Mouse (Mus musculus) liver, embryonic 14.5 days (tissue): ENCODE measurements around the gene Olfr195.

ENCODE experiments used
- CTCF ChIP-seq: IDR thresholded peaks from 2 replicates; pipeline ENCODE4 v1.5.1; 2016; ENCODE audit warnings: antibody characterized with exemption, low read depth, control low read depth
- EP300 ChIP-seq: IDR thresholded peaks from 2 replicates; pipeline ENCODE4 v1.6.1; 2016; ENCODE audit warnings: antibody characterized with exemption, low read depth

- TF ChIP-seq CTCF (no peak), EP300 (no peak)
Observed at GRCm38 (mm10) chr16:59130740-59131139, 16.1 kb upstream of the Olfr195 start.
